Mouse (Mus musculus) T-helper 2 cell (primary cell): Measurements from ENCODE around the gene Zfp260.

ENCODE experiments used
- in situ Hi-C: fragments of 300-600 bp; cut with MboI, MseI; formaldehyde crosslinking; loops from one replicate; pipeline ENCODE4 v1.15.1; 2025; ENCODE audit warnings: high pct_unique_total_duplicates

The Zfp260 gene

DNA sequence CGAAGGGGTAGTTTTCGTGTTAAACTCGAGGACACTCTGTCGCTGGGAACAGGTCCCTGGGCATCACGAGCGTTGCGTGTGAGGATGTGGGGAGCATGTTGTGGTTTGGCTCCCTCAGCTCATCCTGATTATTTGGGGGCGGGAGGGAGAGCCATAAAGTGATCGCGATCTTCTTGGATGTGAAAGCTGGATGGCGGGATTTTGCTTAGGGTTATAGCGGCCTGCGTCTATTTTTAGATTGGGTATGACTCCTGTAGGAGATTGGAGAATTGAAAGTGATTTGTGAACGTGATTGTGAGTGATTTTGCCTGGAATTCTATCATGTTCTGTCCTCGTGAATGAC is 27.6 kb downstream of the Zfp260 start:
- in situ Hi-C loops, result no loop called here

DNA sequence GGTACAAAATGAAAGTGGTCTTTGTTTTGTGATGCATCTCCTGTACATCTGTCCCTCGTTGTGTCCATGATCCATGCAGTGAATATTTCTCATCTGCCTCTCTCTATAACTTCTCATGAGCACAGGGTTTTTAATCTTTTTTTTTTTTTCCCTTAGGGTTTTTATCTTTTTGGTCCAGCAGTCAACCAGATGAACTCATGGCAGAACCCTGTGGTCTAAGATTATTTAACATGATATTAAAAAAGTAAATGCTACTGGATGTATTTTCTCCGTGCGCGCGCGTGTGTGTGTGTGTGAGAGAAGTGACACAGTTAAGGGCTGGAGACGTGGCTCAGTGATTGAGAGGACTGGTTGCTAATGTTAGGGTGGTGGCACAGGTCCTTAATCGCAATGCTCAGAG is 35.3 kb downstream of the Zfp260 start:
- in situ Hi-C loops, result no loop called here

DNA sequence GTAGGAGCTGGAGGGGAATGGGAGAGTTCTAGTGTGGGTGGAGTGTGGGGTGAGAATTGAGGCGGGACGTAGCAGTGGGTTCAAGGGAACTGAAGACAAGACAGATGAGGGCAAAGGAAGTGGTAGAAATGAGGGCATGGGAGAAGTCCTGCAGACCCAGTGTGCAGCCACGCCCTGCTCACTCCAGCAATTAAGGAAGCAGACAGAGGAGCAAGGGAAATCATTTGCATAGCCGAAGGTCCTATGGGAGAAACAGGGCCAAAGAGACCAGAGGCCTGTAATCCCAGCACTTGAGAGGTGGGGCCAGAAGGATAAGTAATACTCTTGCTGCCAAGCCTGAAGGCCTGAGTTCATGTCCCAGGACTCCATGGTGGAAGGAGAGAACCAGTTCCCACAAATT is 37.8 kb downstream of the Zfp260 start:
- in situ Hi-C loops, result no loop called here

DNA sequence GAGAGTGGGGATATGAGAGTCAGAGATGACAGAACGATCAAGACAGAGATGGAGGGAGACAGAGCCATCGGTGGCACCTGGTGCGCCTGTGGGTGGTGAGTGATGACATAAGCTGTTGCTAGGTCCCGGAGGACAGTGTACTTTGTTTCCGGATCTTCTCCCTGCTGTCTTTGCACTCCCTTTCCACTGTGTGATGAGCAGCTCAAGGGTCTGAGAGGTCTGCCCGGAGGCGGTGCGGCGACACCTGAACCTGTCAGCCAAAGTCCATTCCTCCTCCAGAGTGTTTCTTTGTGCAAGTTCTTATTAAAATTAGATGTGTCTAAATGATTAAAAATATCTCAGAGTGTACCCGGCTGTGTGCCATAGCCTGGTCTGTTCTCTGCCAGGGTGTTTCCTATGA is 42.2 kb downstream of the Zfp260 start:
- in situ Hi-C loops, result no loop called here

DNA sequence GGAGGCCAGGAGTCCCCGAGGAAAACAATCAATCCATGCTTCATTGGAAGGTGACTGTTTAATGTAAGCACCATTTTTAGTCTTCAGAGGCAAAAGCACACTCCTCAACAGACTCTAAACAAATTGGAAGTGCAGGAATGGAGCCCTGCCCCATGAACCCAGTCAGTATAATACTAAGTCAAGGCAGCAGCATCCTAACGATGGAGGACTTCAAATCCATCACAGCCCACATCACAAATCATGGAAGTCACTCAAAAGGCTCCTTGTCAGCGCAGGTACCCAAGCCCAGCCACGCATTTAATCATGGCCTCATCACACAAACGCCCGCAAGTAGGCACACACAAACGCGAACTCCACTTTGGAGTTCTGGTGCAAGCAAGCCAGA is 48.6 kb downstream of the Zfp260 start:
- in situ Hi-C loops, result no loop called here

DNA sequence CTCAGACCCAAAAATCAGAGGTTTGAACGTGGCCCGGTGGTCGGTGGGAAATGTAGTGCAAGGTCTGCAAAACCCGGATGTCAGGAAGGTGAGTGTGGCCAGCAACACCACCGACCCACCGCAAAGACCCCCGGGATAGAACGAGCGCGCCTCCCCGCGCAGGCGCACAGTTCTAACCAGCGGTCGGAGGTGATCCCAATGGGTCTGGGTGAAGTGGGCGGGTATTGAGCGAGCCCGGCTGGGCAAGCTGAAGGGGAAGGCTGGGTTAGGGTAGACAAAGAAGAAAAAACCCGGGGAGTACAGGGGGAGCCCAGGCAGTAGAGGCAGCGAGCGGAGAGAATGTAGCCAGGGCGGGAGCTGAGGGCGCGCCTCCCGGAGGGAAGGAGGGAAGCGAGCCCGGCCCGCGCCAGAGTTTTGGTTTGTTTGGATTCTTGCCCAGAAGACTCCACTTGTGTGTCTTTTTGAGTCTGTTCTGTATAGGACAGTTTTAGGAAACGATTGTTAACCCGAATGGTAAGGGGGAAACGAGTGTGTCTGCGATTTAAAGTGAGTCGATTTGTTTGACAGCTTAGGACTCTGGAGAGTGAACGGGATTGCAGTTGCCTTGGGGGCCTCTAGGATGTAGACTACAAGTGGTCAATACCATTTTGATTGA is 49.1 kb downstream of the Zfp260 start:
- in situ Hi-C loops, result no loop called here

DNA sequence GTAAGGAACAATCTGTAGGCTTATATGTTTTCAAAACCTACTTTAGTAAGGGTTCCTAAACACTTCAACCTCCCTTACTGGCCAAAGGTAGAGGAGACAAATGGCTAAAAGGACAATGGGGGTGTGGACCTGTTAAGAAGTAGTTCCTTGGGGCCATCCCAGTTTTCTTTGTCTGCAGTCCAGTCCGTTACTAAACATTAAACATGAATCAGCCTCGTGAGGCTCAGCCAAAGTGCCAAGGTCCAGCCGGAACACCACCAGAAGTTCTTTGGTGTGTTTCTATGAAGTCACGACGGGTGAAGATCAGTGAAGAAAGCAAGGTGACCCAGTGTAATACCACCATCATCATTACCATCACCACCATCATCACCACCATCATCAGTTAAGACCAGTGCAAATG is 52.4 kb downstream of the Zfp260 start:
- in situ Hi-C loops, result no loop called here

DNA sequence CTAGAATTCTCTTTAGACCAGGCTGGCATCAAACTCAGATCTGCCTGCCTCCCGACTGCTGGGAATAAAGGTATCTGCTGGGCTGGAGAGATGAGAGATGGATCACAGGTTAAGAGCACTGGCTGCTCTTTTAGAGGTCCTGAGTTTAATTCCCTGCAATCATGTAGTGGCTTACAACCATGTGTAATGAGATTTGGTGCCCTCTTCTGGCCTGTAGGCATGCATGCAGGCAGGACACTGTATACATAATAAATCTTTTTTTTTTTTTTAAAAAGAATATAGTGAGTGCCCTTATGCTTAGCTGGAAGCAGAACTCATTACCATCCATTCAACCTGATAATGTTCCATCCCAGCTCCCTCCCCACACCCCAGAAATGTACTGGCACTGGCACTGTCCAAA is 59.5 kb downstream of the Zfp260 start:
- in situ Hi-C loops, result no loop called here

DNA sequence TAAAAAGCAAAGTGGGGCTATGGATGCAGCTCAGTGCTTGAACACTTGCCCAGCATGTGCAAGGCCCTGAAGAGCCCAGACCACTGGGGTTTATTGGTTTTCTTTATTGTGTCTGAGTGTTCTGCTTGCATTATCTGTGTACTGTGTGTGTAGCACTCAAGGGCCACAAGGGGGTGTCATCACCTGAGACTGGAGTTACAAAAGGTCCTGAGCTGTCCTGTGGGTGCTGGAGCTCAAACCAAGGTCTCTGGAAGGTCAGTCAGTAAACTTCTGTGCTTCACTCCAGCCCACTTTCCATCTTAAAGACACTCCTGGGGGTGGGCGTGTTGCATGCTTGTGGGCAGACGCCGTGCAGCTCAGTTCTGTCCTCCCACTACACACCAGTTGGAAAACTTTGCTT is 60.9 kb downstream of the Zfp260 start:
- in situ Hi-C loops, result no loop called here
